Mouse (Mus musculus) liver, embryonic 12.5 days (tissue): ENCODE measurements at regions not wholly inside any gene's neighbourhood (a gene's known extent, or its start where the extent isn't known, plus 50 kb on each side); places are given as distances from the start of the nearest gene placed in this dataset.
"Not testable (repeated sequence)": the region's sequence is repeated elsewhere in the genome, so short reads cannot be mapped to it uniquely, and the experiment has no call there.

Source experiments
- ATAC-seq: fragments of 200-750 bp; cut with Nextera tagmentation; 2 replicates; pipeline ENCODE4 v1.8.0; 2017; ENCODE audit warnings: moderate number of reproducible peaks, mild to moderate bottlenecking, moderate library complexity
- H3K27ac ChIP-seq: fragments of 300-500 bp; sonication (generic); 2 replicates; pipeline ENCODE4 v1.5.1; 2016; ENCODE audit warnings: mild to moderate bottlenecking
- H3K27me3 ChIP-seq: fragments of 300-500 bp; sonication (generic); replicated peaks from 2 replicates; pipeline ENCODE4 v1.6.1; 2016; ENCODE audit warnings: mild to moderate bottlenecking, moderate library complexity
- H3K36me3 ChIP-seq: fragments of 300-500 bp; sonication (generic); 2 replicates; pipeline ENCODE4 v1.6.1; 2016; ENCODE audit warnings: mild to moderate bottlenecking, moderate library complexity
- H3K4me1 ChIP-seq: fragments of 300-500 bp; sonication (generic); 2 replicates; pipeline ENCODE4 v1.6.1; 2016
- H3K4me2 ChIP-seq: fragments of 300-500 bp; sonication (generic); 2 replicates; pipeline ENCODE4 v1.6.1; 2016; ENCODE audit warnings: mild to moderate bottlenecking, moderate library complexity
- H3K4me3 ChIP-seq: fragments of 300-500 bp; sonication (generic); 2 replicates; pipeline ENCODE4 v1.5.1; 2016; ENCODE audit warnings: mild to moderate bottlenecking, moderate library complexity
- H3K9ac ChIP-seq: fragments of 300-500 bp; sonication (generic); 2 replicates; pipeline ENCODE4 v1.6.1; 2016; ENCODE audit warnings: mild to moderate bottlenecking, moderate library complexity
- H3K9me3 ChIP-seq: fragments of 300-500 bp; sonication (generic); replicated peaks from 2 replicates; pipeline ENCODE4 v1.6.1; 2016; ENCODE audit warnings: mild to moderate bottlenecking, moderate library complexity
- WGBS: fragments of 180-500 bp; shearing (Covaris S2); methylation state at CpG from one replicate; pipeline ENCODE4 v1.1.7; 2016; ENCODE audit not compliant: insufficient replicate concordance; 5-methylcytosine and 5-hydroxymethylcytosine counted together

DNA sequence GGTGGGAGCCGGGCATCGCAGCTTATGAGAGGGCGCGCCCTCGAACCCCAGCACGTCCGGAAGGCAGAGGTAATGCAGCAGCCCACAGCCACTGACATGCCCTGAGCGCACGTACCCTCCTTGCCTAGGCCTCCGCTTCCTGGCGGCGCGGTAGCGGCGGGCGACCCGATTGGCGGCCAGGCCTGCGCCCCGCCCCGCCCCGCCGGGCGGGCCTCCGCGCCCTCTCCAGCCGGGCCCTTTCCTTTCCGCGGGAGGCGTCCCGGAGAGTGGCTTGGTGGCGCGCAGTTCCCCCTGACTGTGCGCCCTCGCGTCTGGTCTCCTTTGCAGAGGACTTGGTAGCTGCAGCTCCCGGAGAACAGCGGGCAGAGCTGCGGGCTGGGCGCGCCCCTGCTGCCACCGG is 461.1 kb downstream of the Gm21863 start:
- not testable (repeated sequence) for H3K9ac ChIP-seq, H3K27me3 ChIP-seq, ATAC-seq, H3K4me3 ChIP-seq, H3K36me3 ChIP-seq, H3K9me3 ChIP-seq, H3K27ac ChIP-seq, H3K4me1 ChIP-seq
- 8% methylated on average over 26 of the region's 42 CpGs for WGBS
- peak overlapping the region; percentile 34 for H3K4me2 ChIP-seq

DNA sequence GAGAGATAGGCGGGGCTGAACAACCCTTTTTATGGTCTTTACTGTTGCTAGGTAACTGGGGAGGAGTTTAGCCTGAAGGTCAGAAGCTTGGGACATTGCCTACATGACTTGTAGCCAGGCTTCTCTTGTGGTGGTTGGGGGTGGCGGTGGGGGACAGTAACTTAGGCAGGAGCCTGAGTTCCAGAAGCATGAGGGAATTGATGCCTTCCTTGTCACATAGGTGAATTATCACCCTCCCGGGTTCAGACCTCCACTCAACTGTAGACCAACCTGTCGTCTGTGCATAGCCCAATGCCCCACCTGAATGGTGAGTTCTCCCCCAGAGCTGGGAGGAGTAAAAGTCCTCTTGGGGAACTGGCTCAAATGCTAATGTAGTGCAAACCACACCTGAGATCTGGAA is 472.1 kb downstream of the Gm21863 start:
- not testable (repeated sequence) for H3K4me3 ChIP-seq, H3K27ac ChIP-seq, H3K9ac ChIP-seq, ATAC-seq, H3K4me1 ChIP-seq, H3K36me3 ChIP-seq, H3K4me2 ChIP-seq, H3K27me3 ChIP-seq, H3K9me3 ChIP-seq
- 64% methylated on average over 3 of the region's 4 CpGs for WGBS

DNA sequence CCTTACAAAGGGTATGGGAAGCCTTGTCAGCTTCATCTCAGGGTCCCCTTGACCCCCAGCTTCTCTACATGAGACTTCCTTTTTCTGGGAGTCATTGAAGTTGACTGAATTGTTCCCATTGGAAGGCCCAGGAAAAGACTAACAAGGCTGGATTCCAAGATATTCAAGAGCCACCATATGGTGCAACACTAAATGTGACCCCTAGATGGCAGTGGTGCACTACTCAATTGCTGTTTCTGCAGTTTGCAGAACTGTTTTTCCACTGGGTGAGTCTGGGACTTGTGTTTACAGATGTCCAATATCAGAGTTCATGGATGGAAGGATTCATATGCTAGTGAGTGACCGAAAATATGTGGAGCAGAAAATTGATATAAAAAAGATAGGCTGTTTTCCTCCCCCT is 510.3 kb downstream of the Gm21863 start:
- H3K9me3 ChIP-seq, H3K4me2 ChIP-seq, H3K4me3 ChIP-seq, H3K27me3 ChIP-seq, H3K36me3 ChIP-seq, H3K27ac ChIP-seq, H3K9ac ChIP-seq, ATAC-seq, H3K4me1 ChIP-seq: not testable (repeated sequence)
- WGBS: 50% methylated on average over 1 of the region's 1 CpGs
